Mouse (Mus musculus) hindbrain, embryonic 12.5 days (tissue): ENCODE measurements around the gene 2610507B11Rik. TPM values are rescaled to one million over a fixed set of nuclear protein-coding genes. Genes with fewer than 3 reads are reported as not detected.

Source experiments
- ATAC-seq: fragments of 200-750 bp; cut with Nextera tagmentation; 2 replicates; pipeline ENCODE4 v1.8.0; 2017; ENCODE audit warnings: moderate TSS enrichment; ENCODE audit not compliant: low FRiP score
- H3K27ac ChIP-seq: fragments of 300-500 bp; sonication (generic); 2 replicates; pipeline ENCODE4 v1.5.1; 2016; ENCODE audit warnings: mild to moderate bottlenecking
- H3K27me3 ChIP-seq: fragments of 300-500 bp; sonication (generic); 2 replicates; pipeline ENCODE4 v1.6.1; 2016; ENCODE audit warnings: mild to moderate bottlenecking
- H3K36me3 ChIP-seq: fragments of 300-500 bp; sonication (generic); 2 replicates; pipeline ENCODE4 v1.6.1; 2016; ENCODE audit warnings: mild to moderate bottlenecking
- H3K4me1 ChIP-seq: fragments of 300-500 bp; sonication (generic); 2 replicates; pipeline ENCODE4 v1.6.1; 2016
- H3K4me2 ChIP-seq: fragments of 300-500 bp; sonication (generic); replicated peaks from 2 replicates; pipeline ENCODE4 v1.6.1; 2016; ENCODE audit warnings: mild to moderate bottlenecking
- H3K4me3 ChIP-seq: fragments of 300-500 bp; sonication (generic); 2 replicates; pipeline ENCODE4 v1.5.1; 2016; ENCODE audit warnings: mild to moderate bottlenecking
- H3K9ac ChIP-seq: fragments of 300-500 bp; sonication (generic); 2 replicates; pipeline ENCODE4 v1.6.1; 2016; ENCODE audit warnings: mild to moderate bottlenecking, moderate library complexity
- H3K9me3 ChIP-seq: fragments of 300-500 bp; sonication (generic); replicated peaks from 2 replicates; pipeline ENCODE4 v1.6.1; 2016; ENCODE audit warnings: mild to moderate bottlenecking
- WGBS: fragments of 180-500 bp; shearing (Covaris S2); methylation state at CpG from one replicate; pipeline ENCODE4 v1.1.7; 2016; 5-methylcytosine and 5-hydroxymethylcytosine counted together
- polyA plus RNA-seq: library from polyadenylated mRNA; unstranded; fragments of >200 nt; fragmentation: Nextera tagmentation; extraction: Ambion mirVana; gene quantifications from 2 replicates; pipeline ENCODE4 v1.2.1, GENCODE M21; 2016

Gene 2610507B11Rik
- 80.4 and 80.7 TPM in 2 replicates for polyA plus RNA-seq

DNA sequence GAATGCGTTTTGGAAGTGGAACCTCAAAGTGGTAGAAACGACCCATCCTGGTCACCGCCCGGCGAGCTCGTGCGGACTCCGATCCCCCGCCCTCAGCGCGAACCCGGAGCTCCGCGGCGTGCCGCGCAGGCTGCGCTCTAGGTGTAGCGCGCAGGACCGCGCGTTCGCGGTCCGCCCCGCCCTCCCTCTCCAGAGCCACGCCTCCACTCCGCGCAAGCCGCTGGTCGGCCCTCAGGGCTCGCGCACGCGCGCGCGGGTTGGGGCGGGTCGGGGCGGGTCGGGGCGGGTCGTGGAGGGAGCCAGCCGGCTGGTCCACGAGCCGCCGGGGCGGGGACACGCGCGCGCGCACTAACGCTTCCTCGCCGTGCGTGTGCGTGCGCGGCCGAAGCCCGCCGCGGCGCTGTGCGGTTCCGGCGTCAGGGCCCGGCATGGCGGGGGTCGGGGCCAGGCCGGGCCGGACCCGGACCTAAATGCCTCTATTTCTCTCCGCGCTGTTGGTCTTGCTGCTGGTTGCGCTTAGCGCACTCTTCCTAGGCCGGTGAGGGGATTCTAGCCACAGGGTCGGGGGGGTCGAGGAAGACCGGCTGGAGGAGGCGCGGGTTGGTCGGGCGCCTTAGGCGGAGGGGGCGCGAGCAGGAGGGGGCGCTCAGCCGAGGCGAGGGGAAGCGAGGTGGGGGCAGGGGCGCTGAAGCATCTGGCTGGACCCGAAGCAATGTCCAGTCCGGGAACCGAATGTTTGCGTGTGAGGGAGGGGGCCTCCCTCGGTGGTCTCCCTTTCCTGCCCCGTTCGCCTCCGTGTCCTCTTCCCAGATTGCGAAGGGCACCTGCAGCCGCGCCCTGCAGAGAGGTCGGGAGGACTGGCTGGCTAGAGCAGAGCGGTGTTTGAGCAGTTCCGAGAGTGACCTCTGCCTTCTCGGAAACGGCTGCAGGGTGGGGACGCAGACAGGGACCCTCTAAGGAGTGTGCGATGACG lies at the start of gene 2610507B11Rik:
2610507B11Rik (plus strand) TSS at position 373 of the 973 bp plus-strand sequence.
- ATAC-seq: peak; percentile 97
- under 1% methylated on average over 88 of the region's 115 CpGs for WGBS
- Histone ChIP-seq H3K27ac (peak within 1 kb of the TSS; percentile 88), H3K4me1 (peaks cover 6% of the 10 kb centered on the region), H3K9ac (peak within 1 kb of the TSS; percentile 80), H3K27me3 (peaks cover 14% of the 10 kb centered on the region), H3K36me3 (peaks cover 29% of the 10 kb centered on the region), H3K4me3 (peak within 1 kb of the TSS; percentile 86), H3K9me3 (no peaks in the 10 kb centered on the region), H3K4me2 (peak within 1 kb of the TSS; percentile 72)

DNA sequence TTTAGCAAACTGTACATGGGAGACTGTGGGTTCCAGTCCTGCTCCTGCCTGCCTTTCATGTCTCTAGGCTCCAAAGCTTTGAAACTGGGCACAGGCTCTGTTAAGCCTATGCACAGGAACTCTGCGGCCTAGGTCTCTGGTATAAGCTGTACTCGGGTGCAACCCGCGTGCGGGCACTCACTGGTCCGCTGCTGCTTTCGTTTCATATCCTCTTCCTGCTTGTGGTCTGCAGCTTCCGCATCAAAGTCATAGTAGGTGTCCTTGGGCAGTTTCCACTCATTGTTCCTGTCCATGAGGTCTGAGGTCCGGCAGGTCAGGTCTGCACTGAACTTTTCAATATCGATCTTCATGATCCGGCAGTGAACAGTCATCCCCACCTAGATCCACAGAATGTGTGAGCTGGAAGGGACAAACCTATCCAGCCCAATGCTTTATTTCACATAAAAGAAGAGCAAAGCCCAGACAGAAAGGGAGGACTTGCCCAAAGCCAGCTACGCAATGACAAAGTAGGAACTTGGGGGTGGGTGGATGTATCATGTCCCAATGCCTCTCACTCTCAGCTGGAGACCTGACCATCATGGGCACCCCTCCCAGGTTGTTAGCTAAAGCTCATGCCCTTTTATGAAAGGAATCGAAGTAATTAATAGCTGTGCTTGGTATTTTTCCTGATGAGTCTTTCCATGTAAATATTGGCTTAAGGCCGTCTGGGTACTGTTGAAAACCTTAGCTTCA lies 48.3 kb upstream of the 2610507B11Rik start:
- WGBS: 94% methylated on average over 14 of the region's 14 CpGs
- Histone ChIP-seq H3K27ac (no peak overlapping the region), H3K4me3 (no peak overlapping the region), H3K9me3 (no peaks in the 10 kb centered on the region), H3K9ac (no peak overlapping the region), H3K4me2 (no peak overlapping the region), H3K27me3 (no peaks in the 10 kb centered on the region), H3K36me3 (peaks cover 94% of the 10 kb centered on the region), H3K4me1 (no peaks in the 10 kb centered on the region)
- ATAC-seq: no peak

DNA sequence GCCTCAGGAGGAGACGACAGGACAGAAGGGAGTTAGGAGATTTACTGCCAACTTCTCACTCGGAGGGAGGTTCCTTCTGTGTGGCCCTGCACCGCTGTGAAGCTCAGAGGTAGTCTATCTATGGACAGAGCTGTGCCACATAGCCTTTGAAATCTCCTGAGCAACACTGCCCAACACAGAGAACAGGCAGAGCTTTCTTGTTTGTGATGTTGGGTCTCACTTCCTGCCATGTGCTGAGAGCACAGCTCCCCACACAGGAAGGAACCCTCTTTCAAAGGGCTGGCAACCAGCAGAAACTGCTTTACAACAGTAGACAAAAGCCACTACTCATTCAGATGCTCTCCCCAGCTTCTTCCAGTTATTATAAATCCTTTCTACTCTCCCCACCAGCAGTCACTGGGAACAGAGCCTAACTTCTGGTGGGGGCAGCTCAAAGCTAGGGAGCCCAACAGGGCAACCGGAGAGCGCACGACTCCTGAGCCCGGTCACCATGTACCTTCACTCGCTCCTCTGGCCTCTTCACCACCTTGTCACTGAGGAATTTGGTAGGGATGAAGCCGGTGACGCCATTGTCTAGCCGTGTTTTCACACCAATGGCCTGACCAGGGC lies 45.7 kb upstream of the 2610507B11Rik start:
- H3K4me3 ChIP-seq: no peak overlapping the region
- no peaks in the 10 kb centered on the region for H3K9me3 ChIP-seq
- no peak overlapping the region for H3K27ac ChIP-seq
- WGBS: 91% methylated on average over 11 of the region's 11 CpGs
- no peak overlapping the region for H3K9ac ChIP-seq
- H3K36me3 ChIP-seq: peaks cover 93% of the 10 kb centered on the region
- no peak overlapping the region for H3K4me2 ChIP-seq
- no peaks in the 10 kb centered on the region for H3K27me3 ChIP-seq
- ATAC-seq: no peak
- no peaks in the 10 kb centered on the region for H3K4me1 ChIP-seq

DNA sequence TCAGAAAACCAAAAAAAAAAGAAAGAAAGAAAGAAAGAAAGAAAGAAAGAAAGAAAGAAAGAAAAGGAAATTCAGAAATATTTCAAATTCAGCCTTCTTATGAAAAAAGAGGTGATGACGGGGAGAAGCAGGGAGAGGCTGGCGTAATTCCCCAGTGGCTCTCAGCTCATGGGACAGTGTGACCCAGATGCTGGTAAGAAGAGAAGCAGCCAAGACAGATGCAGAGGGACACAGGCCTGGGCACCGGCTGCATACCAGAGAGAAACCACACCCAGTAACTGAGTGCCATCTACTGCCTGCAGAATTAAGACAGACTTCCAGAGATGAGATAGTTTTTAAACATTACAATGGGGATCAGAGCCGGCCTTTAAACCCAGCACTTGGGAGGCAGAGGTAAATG lies 38.0 kb upstream of the 2610507B11Rik start:
- Histone ChIP-seq H3K4me1 (no peaks in the 10 kb centered on the region), H3K4me2 (no peak overlapping the region), H3K9me3 (no peaks in the 10 kb centered on the region), H3K9ac (no peak overlapping the region), H3K4me3 (no peak overlapping the region), H3K27ac (no peak overlapping the region), H3K27me3 (no peaks in the 10 kb centered on the region), H3K36me3 (peaks cover 96% of the 10 kb centered on the region)
- 94% methylated on average over 4 of the region's 4 CpGs for WGBS
- no peak for ATAC-seq

DNA sequence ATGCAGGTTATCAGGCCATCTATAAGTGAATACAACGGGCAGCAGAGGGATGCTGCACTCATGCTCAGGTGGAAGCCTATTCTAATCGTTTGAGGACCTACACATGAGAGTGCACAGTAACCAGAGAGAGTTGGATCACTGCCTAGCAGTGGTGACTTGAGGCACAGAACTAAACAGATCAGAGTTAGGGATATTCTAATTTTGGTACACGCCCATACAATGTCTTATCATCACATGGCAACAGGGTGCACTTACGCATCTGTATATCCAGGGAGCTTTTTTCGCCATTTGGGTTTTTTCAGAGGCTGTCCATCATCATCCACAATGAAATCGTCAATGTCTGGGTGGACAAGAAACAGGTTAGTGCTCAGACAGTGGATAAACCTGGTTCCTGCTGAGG lies 30.0 kb upstream of the 2610507B11Rik start:
- no peaks in the 10 kb centered on the region for H3K4me1 ChIP-seq
- H3K27me3 ChIP-seq: no peaks in the 10 kb centered on the region
- no peaks in the 10 kb centered on the region for H3K9me3 ChIP-seq
- peaks cover 74% of the 10 kb centered on the region for H3K36me3 ChIP-seq
- H3K27ac ChIP-seq: no peak overlapping the region
- ATAC-seq: no peak
- no peak overlapping the region for H3K9ac ChIP-seq
- no peak overlapping the region for H3K4me3 ChIP-seq
- WGBS: 92% methylated on average over 6 of the region's 6 CpGs
- H3K4me2 ChIP-seq: no peak overlapping the region

DNA sequence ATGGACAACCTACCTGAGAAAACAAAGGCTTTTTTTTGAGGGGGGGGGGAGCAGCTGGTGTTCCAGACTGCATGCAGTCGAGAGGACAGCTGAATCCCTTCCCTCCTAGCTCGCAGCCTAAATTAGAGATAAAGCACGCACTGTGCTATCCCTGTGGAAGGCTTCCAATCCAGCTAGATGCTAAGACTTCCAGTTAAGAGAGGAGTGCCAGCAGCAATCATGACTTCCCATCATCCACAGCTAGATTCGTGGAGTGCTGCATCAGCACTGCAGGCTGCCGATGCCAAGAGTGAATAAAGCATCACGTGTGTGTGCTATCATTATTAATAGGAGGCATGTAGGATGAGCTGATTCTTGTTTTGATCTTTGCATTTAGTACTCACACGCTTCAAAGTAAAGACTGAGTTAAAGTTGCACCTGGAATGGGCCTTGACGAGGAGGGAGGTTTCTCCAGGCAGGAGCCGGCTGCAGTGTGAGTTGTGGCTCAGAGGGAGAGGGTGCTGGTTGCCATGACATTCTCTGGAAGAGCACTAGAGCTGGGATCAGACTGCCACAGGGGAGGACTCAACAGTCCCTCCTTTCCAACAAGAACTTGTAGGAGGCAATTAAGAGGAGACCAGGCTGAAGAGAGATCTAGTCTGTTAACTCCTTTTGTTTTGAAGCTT lies 21.2 kb upstream of the 2610507B11Rik start:
- WGBS: 93% methylated on average over 9 of the region's 9 CpGs
- H3K9me3 ChIP-seq: no peaks in the 10 kb centered on the region
- no peak for ATAC-seq

DNA sequence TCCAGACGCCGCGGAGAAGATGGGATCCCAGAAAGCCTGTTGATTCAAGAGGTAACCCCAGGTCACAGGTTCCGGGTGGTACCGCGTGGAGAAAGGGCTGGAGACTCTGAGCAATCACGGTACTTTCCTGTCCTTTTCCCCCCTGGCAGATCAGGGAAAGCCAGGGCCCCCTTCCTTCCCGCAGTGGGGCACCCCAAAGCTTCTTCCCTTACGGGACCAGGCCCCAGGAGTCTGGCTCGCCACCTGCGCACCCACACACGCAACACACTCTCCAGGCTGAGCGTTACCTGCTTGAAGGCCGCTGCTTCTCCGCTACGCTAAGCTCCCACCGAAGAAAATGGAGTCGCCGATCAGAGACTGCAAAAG lies 16.3 kb upstream of the 2610507B11Rik start:
- ATAC-seq: no peak; the same call in none of the 2 replicates
- Histone ChIP-seq H3K9ac (peak overlapping the region; percentile 94), H3K36me3 (peaks cover 7% of the 10 kb centered on the region), H3K4me1 (peaks cover 30% of the 10 kb centered on the region), H3K4me2 (peak overlapping the region; percentile 84), H3K4me3 (peak overlapping the region; percentile 99), H3K27me3 (no peaks in the 10 kb centered on the region), H3K27ac (peak overlapping the region; percentile 95), H3K9me3 (no peaks in the 10 kb centered on the region)
- WGBS: under 1% methylated on average over 19 of the region's 19 CpGs

More for the DNA sequence above, 21.2 kb upstream of the 2610507B11Rik start:
- H3K27me3 ChIP-seq: no peaks in the 10 kb centered on the region
- H3K9ac ChIP-seq: no peak overlapping the region
- H3K27ac ChIP-seq: no peak overlapping the region
- peaks cover 8% of the 10 kb centered on the region for H3K4me1 ChIP-seq
- H3K36me3 ChIP-seq: peaks cover 19% of the 10 kb centered on the region
- no peak overlapping the region for H3K4me3 ChIP-seq
- no peak overlapping the region for H3K4me2 ChIP-seq

DNA sequence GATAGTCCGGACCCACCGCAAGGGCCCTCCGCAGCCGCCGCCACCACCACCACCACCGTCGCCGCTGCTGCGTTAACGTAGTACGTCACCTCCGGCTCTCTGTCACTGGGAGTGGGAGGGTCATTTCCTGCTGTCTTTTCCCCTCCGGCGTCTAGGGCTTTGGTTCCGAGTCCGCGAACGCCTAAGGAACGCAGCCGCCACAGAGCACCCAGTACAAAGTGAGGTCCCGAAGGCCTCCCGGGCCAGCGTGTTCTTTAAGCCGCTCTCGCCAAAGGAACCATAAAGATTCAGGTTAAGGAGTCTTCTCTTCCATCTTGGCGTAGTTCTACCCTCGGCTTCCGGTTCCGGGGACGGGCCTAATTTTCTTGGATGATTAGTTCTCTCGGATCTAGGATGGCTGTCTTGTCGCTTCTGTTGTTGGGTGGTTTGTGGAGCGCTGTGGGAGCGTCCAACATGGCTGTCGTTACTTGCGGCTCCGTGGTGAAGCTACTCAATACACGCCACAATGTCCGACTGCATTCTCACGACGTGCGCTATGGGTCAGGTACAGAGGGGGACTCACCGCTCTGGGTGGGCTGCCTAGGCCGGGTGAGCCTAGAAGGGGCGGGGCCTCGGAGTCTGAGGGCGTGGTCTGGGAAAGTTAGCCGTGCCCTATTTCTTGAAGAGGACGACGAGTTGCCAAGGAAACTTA lies 15.8 kb upstream of the 2610507B11Rik start, which contains the start of the genes Sdf2 and Supt6:
Sdf2 (plus strand) TSS at position 120 of the 691 bp plus-strand sequence.
Supt6 (minus strand) TSS at position 361 of the 691 bp plus-strand sequence.
- no peaks in the 10 kb centered on the region for H3K9me3 ChIP-seq
- H3K27ac ChIP-seq: peak within 1 kb of the TSS; percentile 95
- H3K4me1 ChIP-seq: peaks cover 30% of the 10 kb centered on the region
- peak; percentile 95 for ATAC-seq
- under 1% methylated on average over 50 of the region's 50 CpGs for WGBS
- H3K9ac ChIP-seq: peak within 1 kb of the TSS; percentile 94
- H3K36me3 ChIP-seq: peaks cover 6% of the 10 kb centered on the region; the same call in 1 of the 2 replicates
- peak within 1 kb of the TSS; percentile 84 for H3K4me2 ChIP-seq
- H3K27me3 ChIP-seq: no peaks in the 10 kb centered on the region
- H3K4me3 ChIP-seq: peak within 1 kb of the TSS; percentile 99

DNA sequence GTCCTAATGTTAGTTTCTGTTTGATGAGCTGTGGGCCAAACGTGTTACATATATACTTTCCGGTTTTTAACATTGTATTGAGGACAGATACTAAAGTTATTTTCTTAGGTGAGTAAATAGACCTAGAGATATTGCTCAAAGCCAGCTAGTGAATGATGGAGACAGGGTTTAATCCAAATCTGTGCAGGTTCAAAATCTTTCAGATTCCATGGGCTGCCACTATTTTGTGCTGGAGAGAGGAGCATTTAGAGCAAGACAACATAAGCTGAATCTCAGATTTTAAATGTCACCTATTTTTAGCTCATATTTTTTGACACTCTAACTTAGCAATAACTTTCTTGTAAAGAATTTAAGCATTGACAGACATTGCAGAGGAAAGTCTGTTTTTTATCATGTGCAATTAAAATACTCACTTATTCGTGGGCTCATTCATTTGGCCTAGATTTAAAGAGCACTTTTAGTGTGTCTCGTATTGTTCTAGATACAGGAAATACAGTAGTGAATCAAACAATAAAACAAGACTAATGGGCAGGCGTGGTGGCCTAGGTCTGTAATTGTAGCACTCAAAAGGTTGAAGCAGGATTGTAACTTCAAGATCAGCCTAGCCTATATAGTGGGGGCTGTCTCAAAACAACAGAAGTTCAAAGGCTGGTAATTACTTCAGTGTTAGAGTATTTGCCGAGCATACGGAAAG lies 15.1 kb upstream of the 2610507B11Rik start:
- peaks cover 30% of the 10 kb centered on the region for H3K4me1 ChIP-seq
- H3K4me2 ChIP-seq: peak overlapping the region; percentile 84
- H3K36me3 ChIP-seq: peaks cover 7% of the 10 kb centered on the region
- no peaks in the 10 kb centered on the region for H3K27me3 ChIP-seq
- no peak for ATAC-seq
- peak overlapping the region; percentile 94 for H3K9ac ChIP-seq
- no peaks in the 10 kb centered on the region for H3K9me3 ChIP-seq
- WGBS: 52% methylated on average over 7 of the region's 7 CpGs
- H3K4me3 ChIP-seq: peak overlapping the region; percentile 99
- 0 out of 2 replicates have a peak overlapping the region, but pooled peaks have one; percentile 95 for H3K27ac ChIP-seq

DNA sequence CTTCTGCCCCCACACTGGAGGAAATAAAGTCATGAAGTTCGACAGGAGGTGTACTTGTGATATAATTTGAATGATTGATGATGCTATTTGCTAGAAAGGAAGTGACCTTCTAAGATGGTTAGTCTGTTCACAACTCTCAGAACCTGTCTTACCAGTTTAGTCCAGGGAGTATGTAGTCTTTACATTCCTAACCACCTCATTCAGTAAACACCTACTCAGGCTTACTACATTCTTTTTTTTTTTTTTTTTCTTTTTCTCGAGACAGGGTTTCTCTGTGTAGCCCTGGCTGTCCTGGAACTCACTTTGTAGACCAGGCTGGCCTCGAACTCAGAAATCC lies 14.6 kb upstream of the 2610507B11Rik start:
- ATAC-seq: no peak
- peaks cover 11% of the 10 kb centered on the region for H3K36me3 ChIP-seq
- H3K27me3 ChIP-seq: no peaks in the 10 kb centered on the region
- no peaks in the 10 kb centered on the region for H3K9me3 ChIP-seq
- H3K4me2 ChIP-seq: peak overlapping the region; percentile 84
- H3K4me3 ChIP-seq: no peak overlapping the region
- 73% methylated on average over 3 of the region's 3 CpGs for WGBS
- H3K9ac ChIP-seq: no peak overlapping the region
- H3K4me1 ChIP-seq: peaks cover 30% of the 10 kb centered on the region
- H3K27ac ChIP-seq: no peak overlapping the region

DNA sequence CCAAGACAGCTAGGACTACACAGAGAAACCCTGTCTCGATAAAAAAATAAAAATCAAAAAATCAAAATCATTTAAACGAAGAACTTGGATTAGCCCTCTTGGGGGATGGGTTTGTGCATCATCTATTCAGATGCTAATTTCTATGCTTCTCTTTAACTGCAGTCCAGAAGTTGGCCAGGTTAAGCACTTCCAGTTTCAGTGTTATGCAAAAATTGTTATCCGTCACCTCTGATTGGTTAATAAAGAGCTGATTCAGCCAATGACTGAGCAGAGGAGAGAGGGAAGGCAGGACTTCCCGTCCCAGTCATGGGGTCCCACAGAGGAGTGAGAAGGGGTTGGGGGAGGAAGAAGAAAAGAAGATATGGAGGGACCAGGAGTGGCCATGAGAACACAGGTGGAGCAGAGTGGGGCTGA lies 13.8 kb upstream of the 2610507B11Rik start:
- ATAC-seq: no peak
- Histone ChIP-seq H3K4me3 (no peak overlapping the region), H3K36me3 (peaks cover 17% of the 10 kb centered on the region), H3K9ac (no peak overlapping the region), H3K4me1 (peaks cover 30% of the 10 kb centered on the region), H3K27me3 (no peaks in the 10 kb centered on the region), H3K27ac (no peak overlapping the region), H3K4me2 (peak overlapping the region; percentile 6; the same call in 1 of the 2 replicates), H3K9me3 (no peaks in the 10 kb centered on the region)
- 57% methylated on average over 4 of the region's 4 CpGs for WGBS
